Mouse (Mus musculus): ENCODE results near the gene Unk.

DNA sequence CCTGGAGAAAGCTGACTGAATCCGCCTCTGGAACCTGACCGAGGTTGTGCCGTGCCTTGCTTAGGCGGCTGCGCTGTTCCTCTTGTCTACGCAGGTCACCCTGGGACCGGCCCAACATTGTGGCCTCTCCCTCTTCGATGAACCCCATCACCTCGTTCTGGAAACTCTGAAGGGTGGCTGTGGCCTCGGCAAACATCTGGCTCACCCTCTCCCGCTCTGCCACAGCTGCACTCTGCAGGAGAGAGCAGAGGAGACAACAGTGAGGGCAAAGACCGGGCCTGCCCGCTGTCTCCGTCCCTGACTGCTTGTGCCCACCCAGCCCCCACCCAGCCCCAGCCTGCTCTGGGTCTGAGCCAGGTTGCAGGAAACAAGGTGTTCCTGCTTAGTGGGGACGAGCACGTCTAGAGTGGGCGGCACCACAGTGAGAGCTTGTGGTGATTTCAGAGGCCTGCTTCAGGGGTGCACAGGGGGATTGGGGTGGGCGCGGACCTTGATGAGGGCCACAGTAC, 77.7 kb downstream of the Unk start:
- TF ChIP-seq CTCF (IDR thresholded peaks at IDR 0.05) = no peak
- TF ChIP-seq EP300 (IDR thresholded peaks at IDR 0.05) = no peak

Measured in lung, postnatal 0 days (tissue).